Mouse (Mus musculus) megakaryocyte, embryonic 14.5 days (primary cell): ENCODE data around the gene Oma1.

ENCODE experiments used
- FLI1 ChIP-seq: IDR thresholded peaks from 2 replicates; pipeline ENCODE4 v1.6.1; 2012; ENCODE audit warnings: low read length, inconsistent platforms, mixed read lengths
- GATA1 ChIP-seq: IDR thresholded peaks from 3 replicates; pipeline ENCODE4 v1.6.1; 2012; ENCODE audit warnings: mixed read lengths, low read length, inconsistent platforms, borderline replicate concordance

DNA sequence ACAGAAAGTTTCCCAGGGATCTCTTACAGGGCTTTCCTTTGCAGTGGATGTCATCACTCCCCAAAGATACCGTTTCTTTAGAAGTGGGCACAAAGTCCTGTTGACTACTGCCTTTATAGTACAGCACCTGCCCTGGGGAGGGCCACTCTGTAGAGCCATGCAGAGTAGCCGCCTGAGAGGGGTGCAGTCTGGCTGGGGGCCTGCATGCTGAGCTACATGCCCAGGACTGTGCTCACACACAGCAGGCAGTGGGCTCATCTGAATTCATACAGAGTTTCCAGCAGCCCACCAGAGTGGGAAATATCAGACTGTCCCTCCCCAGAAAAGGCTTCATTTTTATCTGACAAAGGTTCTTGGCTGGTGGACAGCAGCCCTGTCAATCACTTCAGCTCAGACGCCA is 73.7 kb downstream of the Oma1 start:
- TF ChIP-seq GATA1: no peak
- TF ChIP-seq FLI1: no peak
